Mouse (Mus musculus): ENCODE results near the gene Mybphl.

Mybphl gene

GRCm38 (mm10) chr3:108372691-108373090 lies 8.0 kb downstream of the Mybphl start:
- DNase-seq = no peak

DNA sequence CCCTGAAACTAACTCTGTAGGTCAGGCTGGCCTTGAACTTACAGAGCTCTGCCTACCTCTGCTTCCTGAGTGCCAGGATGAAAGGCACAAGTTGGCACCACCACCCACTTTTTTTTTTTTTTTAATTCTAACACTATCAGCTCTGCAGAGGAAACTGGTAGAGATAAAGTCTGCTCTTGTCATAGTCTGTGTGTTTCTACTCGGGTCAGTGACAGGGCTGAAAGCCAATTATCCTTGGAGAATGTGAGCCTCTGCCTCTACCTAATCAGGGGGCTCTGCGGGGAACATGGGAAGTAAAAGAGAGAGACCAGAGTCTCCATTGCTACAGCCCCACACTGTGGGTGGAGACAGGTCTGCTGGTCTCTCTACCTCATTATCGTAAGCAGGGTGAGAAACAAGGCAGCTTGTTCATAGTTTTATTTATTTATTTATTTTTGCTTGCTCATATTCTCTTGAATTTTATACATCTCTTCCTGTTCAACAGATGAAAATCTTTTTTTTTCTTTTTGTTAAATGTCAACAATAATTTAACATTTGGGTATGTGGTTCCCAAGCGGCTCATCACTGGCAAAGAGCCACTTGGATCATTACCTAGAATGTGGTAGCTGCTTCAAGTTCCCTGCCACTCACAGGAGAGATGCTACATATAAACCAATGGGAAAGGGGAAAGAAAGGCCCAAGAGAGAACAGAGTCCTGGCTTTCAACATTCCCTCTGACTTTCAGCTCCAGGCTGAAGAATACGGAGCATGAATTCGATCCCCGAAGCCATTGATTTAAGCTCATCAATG lies 14.4 kb downstream of the Mybphl start:
- no peak for DNase-seq

DNA sequence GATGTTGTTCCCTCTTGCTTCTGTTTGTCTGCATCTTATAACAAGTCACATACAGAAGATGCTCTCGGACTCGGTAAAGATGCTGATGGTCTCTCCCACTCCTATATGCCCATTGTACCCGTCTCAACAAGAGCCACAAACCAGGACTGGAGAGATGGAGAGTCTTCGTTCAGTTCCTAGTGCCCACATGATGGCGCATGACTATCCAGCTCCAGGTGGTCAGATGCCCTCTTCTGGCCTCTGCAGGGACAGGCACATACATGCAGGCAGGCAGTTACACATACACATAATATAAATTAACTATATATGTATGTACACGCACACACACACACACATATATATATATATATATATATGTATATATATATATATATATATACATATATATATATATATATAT lies 16.0 kb downstream of the Mybphl start:
- peak in 1 of 2 experiments; percentile 33 for DNase-seq

DNA sequence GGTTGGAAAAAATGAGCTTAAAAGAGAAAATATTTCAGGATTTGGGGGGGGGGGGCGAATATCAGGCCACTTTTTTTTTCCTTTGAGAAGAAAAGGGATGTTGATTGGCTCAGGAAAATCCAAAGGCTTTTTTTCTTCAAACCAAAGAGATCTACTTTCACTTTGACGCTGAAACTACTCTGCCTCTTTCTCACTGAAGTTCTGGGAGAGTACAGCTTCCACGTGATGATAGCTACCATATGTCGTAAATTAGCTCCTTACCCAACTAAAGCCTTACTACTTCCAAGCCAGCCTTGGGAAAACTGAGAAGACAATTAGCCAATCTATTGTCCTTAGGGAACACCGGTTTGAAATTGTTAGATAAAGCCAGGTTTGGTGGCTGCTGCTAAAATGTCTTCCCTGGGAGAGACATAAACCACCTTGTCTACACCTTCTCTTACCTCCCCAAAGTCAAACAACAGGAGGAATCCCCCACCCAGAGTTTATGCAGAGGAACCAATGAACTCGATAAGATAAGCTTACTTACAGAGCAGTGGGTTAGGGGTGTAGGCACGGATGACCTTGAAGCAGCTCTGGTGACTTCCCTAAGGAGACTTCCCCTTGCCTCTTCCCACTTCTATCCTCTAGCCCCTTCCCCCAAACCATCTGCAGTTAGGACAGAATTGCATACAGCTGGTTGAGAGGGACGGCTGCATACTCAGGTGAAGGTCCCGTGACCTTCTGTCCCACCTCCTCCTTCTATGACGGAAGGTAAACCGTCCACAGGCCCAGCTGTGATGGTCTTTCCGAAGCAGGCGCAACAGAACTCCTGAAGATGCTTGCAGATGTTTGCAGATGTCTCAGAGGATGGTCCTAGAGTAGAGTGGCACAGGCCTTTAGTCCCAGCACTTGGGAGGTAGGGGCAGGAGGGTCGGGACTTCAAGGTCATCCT lies 17.5 kb downstream of the Mybphl start:
- DNase-seq = no peak

DNA sequence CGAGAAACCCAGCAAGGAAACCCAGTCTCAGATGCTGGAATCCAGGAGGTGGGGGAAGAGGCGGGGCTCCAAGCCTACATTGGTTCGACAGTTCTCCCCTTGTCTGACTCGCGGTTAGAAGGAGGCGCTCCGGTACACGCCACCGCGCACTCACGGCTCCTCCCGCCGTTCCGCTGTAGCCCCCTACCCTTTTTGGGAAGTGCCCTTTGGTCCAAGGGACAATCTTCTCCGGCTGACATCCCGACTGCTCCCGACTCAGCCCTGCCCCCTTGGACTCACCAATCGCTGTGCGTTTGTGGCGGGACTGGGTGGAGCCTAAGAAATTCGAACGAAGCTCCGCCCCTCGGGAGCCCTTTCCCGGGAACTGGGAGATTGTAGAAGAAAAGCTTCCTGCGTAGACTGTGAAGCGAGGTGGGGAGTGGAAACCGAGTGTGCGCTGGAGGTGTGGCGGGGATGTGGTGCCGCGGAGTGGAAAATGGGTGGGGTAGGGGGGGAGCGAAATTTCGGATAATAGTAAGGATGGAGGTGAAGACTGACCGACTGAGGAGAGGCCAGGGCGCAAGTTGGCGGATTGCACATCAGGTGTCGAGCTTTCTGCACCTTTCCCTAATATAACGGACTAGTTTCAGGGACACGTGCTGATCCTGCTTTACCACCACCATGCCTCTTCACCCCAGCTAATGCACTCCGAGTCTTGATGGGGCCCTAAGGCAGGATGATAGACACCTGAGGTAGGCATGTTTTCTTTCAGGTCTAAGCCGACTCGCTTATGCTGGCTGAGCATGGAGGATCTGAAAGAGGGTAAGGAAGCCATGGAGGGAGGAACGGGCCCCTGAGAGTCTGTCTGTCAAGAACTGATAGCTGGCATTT lies 19.0 kb downstream of the Mybphl start, which contains the start of gene Psrc1:
Psrc1 (plus strand) TSS at position 355 of the 870 bp plus-strand sequence.
- peak; percentile 93 to 94 for DNase-seq

DNA sequence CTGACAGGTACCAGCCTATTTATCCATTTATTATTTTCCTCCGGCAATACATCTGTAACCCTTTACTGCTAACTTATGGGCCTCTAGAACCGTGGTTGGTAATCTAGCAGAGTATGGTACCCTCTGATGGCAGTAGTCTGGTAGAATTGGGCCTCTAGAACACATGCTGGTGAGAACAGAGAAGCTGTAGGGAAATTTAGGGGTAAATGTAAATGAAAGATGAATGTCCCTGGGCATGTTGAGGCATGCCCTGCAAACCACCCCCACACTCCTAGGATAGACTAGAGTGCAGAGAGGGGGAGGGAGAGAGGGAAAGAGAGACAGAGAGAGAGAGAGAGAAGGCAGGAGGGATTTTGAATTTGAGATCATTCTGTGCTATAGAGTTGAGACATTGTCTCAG lies 19.7 kb downstream of the Mybphl start:
- DNase-seq = no peak

GRCm38 (mm10) chr3:108386186-108386585 lies 21.5 kb downstream of the Mybphl start:
- DNase-seq = no peak

GRCm38 (mm10) chr3:108389111-108389545 lies 24.4 kb downstream of the Mybphl start:
- DNase-seq = peak; percentile 98 to 99

GRCm38 (mm10) chr3:108392299-108392698 lies 27.6 kb downstream of the Mybphl start:
- DNase-seq = peak; percentile 76 to 86

GRCm38 (mm10) chr3:108392793-108393192 lies 28.1 kb downstream of the Mybphl start:
- no peak for DNase-seq

GRCm38 (mm10) chr3:108398281-108398680 lies 33.6 kb downstream of the Mybphl start:
- no peak for DNase-seq

- DNase-seq = no peak
Observed at GRCm38 (mm10) chr3:108400442-108400841, 35.7 kb downstream of the Mybphl start.

DNA sequence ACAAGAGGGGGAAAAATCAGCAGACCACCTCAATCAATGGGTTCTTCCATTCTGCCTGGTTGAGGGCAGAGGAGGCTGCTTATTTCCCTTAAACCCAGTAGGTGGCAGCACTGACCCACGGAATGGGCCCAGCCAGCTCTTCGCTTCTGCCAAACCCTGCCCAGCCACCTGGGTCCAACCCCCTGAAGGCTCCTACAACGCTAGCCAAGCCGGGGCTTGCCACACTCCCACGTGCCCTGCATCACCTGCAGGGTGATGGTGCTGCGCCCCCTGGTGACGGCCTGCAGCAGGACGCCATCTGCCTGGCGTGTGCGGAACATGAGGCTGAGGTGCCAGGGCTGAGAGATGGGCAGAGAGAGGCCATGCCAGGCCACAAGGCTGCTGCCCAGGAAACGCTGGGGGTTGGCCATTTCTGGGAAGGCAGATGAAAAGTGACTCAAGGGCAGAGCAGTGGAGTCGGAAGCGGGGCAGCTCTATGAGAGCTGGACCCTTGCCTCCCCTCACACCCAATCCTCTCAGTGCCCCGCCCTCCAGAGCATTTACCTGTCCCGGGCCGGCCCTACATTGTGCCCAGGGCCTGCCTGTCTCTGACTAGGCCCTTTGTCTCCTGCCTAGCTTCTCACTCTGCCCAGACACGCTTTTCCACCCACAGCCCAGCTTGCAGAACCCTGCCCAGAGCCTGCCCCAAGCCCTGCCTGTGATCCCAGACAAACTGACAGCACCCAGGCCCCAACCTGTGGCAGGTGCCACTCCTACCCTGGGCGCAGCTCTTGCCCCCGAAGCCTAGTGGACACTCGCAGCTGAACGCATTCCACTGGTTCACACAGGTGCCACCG lies 37.2 kb downstream of the Mybphl start:
- peak; percentile 93 to 95 for DNase-seq

GRCm38 (mm10) chr3:108402528-108402920 lies 37.8 kb downstream of the Mybphl start:
- no peak for DNase-seq

- no peak for DNase-seq
Observed at GRCm38 (mm10) chr3:108405536-108406305, 41.0 kb downstream of the Mybphl start.

DNA sequence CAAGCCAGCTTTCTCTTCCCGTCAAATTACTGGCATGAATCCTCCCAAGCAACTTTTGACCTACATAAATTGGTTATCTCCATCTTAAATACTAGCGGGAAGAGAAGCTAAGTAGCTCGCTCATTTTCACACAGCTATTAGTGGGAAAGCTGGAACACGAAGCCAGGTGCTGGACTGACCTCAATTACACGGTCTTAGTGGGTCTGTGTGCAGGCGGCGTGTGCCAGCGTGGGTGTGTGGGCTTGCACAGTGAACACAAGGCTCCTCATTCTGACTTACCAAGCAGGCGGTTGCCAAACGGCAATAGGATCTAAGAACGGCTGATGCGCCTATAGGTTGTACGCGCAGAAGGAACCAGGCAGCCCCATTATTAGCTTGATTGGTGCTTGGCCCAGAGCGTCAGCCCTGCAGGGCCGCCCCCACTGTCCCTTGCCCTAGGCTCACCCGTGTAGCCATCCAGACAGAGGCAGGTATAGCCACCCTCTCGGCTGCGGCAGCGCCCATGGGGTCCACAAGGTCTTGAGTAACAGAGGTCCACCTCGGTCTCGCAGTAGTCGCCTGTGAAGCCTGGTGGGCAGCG lies 41.7 kb downstream of the Mybphl start:
- no peak for DNase-seq

- no peak for DNase-seq
Observed at GRCm38 (mm10) chr3:108408517-108409008, 43.9 kb downstream of the Mybphl start.

DNA sequence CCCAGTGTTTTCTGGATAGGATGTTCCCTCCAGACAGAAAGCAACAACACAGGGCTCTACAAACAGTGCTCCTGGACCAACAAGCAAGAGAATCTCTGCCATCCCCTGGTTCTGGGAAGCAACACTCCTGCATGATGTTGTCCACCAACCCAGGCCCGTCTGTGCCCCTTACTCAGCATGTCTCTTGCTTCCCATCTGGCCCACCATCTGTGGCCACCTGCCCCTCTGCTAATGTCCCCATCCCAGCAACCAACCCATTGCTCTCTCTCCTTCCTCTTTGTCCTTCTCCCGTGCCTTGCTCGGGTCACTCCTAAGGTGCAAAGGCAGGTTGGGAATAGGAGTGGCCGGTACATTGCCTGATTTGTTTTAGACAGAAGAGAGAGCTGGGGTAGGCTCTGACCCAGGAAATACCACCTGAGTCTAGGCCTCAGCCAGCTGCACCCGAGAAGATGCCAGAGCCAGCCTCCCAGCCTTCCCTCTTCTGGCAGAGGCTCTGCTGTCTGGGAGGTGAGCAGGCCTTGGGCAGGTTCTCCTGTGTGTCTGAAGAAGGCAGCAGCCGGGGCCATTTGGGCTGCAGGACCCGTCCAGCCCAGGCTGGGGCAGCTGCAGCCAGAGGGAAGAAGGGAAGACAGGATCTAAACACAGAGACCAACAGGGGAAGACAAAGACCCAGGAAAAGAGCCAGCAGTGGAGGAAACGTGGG lies 45.1 kb downstream of the Mybphl start:
- DNase-seq = peak in 1 of 2 experiments; percentile 37

GRCm38 (mm10) chr3:108410359-108410714 lies 45.6 kb downstream of the Mybphl start:
- no peak for DNase-seq

All from kidney, postnatal 4 days (tissue).